Mouse (Mus musculus): ENCODE measurements at regions not wholly inside any gene's neighbourhood (a gene's known extent, or its start where the extent isn't known, plus 50 kb on each side); places are given as distances from the start of the nearest gene placed in this dataset.

DNA sequence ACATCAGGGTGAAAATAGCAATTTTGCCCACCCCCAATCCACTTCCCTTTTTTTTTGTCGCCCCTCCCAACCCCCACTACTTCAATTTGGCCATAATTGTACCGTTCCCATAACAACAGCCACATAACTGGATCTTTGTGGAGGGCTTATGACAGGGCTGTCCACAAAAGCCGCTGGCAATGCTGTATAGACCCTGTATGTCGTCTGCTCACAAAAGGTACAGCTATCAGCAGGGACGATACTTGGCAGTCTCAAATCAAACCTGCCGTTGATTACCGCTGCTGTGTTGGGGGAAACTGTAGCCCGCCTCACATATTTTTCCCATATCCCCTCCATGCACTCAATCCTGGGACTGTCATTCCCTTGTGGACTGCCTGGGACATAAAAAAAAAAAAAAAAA, 80.9 kb upstream of the Sdk1 start:
- TF ChIP-seq POLR2A (IDR thresholded peaks at IDR 0.05; ENCODE audit: extremely low read depth, insufficient read depth, low read length) (no peak), CTCF (IDR thresholded peaks at IDR 0.05; ENCODE audit: extremely low read depth, insufficient read depth, low read length) (no peak)

Measured in cortical plate, adult 2 months (tissue).